Mouse (Mus musculus) liver (tissue): ENCODE data around the gene Il2rb.

Experiments
- DNase-seq: peaks from one replicate; pipeline ENCODE4 v3.0.0-alpha.2; 2020; ENCODE audit warnings: mixed read lengths

Gene Il2rb

DNA sequence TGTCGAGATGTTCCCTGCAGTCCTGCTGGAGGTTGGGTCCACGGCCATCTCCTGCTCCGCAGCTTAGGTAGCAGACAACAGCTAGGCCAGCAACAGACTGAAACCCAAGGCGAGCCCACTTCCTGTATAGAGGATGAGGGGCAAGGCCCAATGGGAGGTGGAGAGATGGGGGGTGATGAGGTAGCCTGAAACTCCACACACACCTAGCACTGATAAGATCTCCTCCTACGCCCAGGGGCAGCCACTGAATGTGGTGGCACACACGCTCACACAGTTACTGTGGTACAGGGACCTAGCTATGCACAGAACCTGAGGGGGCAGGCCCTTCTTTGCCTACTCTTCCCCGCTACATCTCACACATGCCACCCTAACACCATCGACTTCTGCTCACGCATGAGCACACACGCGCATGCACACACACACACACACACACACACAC lies at the start of gene Il2rb:
Gene Il2rb (minus strand): TSS at position 304 of the 439 bp plus-strand sequence.
- DNase-seq: no peak

DNA sequence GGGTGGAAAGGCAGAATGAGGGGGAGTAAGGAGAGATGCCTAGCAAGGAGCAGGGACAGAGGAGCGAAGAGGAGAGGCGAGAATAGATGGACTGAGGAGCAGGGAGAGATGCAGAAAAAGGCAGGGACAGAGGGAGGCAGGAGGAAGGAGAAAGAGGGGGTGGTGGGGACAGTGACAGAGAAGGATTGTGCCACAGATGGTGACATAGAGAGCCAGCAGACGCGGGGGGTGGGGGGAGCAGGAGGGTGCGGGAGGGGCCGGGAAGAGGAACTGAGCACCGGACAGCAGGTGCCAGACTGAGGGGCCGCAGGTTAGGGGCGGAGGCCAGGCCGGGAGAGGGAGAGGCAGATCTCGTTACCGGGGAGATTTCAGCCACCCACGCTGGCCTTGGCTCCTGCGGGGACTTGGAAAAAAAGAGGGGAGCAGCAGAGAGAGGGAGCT lies 49.5 kb upstream of the Il2rb start, which contains the start of gene Sstr3:
Gene Sstr3 (minus strand): TSS at position 125 of the 441 bp plus-strand sequence.
- DNase-seq: no peak

DNA sequence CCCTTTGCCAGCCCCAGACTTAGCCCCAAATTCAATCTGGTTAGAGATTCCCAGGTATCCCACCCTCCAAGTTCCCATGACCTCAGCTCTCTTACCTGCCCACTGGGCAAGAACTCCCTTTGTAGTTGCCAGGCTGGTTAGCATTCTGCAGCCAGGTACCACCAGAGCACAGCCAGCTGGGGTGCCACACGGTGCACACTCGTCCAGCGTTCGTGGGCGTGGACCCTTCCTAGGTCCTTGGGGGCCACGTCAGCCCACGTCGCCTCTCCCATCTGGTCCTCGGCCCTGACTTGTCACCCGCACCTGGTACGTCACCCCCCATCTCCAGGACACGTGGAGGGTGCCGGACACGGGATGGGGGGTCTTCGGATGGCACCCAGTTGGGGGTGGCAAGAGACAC lies 49.0 kb upstream of the Il2rb start:
- no peak for DNase-seq

DNA sequence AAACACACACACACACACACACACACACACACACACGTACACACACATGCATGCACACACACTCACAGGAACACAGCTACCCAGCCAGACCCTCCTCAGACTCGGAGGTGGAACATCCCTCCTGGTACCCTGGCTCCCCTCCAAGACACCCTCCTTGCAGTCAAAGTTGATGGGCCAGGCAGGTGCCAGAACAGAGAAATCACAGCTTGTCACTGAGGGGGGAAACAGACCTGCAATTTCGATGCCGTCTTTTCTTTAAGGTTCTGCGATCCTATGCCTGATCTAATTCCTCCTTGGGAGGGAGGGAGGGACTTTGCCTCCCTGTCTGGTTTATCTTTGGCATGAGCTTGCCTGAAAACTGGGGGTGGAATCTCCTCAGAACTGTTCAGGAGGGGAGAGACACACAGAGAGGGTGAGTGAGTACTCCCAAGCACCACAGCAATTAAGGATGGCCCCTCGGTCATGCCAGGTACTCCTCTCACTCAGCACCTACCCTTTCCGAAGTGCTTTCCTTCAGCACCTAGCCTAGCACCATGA lies 47.8 kb upstream of the Il2rb start:
- DNase-seq: no peak

DNA sequence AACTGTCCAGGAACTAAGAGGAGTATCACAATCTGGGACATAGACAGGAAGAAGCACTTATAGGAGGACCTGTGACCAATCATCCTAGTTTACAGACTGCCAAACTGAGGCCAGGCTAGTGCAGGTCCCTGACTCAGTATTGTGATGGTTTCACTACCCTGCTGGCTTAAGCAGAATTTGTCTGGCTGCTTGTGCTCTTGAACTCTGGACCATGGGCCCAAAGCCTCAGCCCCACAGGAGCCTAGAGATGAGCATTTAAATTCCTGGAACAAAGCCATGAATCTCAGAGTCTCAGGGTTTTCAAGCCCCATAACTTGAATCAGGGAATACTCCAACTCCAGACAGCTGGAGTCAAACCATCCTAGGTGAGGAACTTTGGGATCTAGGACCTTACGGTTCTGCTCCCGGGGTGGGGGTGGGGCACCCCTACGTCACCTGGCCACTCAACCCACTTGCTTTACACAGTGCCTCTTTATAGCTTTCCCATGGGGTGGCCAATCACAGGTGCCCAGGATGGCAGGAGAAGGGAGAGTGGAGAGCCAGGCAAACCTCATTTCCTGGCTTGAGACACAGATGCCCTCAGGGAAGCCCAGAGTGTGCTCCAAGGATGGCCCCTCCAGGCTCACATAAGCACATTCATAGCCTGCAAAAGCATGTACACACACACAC lies 47.2 kb upstream of the Il2rb start:
- no peak for DNase-seq

DNA sequence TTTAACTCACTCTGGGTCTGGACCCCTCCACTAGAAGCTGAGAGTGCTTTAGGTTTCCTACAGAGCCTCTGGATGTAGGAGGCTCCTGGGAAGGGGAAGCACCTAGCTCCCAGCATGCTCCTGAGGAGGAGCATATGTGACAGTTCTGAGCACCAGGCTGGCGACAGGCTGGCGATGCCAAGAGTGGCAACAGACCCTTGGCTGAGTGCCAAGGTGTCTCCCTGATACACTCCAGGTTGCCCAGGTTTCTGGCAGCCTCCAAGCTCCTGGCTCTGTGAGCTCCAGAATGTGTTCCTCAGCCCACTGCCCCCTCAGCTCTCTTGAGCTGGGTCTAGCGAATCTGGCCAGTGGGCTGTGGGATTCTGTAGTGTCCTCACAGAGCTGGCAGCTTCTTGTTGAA lies 46.5 kb upstream of the Il2rb start:
- no peak for DNase-seq

DNA sequence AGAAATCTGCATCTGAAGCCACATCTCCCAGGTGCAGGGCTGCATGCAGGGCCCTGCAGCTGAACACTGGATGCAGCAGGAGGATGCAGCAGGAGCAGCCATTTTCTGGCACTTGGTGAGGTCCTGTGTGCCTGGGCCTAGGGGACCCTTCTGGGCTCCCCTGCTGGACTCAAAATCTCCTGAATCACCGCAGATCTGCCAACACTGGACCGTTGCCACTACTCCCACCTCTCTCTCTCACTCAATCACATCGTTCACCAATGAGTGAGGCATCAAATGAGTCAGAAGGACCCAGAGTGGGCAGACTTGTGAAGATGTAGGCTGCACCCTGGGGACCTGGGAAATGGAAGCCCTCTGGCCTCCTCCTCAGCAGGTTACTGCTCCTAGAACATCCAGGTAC lies 46.0 kb upstream of the Il2rb start:
- no peak for DNase-seq

DNA sequence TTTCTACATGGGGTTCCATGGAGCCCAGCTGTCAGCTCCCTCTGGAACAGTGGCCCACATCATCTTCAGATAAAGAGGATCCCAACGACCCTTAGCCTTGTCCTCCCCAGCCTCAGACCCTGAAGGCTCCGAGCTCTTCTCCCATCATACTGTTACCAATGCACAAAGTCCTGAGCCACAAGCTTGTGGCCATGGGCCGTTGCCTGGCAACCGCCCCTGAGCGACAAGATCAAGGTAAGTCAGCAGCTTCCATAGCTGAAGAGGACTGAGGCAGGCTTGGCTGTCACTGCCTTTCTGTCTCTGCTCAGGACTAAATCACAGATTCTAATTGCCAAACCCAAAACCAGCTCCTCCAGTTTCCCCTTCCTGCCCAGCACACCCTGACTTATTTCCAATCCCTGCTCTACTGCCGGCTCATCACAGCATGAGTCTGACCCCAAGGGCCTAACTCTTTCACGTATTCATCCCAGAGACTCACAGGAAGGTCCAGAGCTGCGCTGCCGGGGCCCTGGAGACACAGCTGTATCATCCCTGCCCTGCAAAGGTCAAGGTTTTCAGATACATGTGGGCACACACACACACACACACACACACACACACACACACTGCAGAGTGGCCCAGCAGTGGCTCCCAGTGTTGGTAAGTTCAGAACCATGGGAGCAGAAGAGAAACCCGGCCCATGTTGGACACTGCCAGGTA lies 40.8 kb upstream of the Il2rb start:
- no peak for DNase-seq

DNA sequence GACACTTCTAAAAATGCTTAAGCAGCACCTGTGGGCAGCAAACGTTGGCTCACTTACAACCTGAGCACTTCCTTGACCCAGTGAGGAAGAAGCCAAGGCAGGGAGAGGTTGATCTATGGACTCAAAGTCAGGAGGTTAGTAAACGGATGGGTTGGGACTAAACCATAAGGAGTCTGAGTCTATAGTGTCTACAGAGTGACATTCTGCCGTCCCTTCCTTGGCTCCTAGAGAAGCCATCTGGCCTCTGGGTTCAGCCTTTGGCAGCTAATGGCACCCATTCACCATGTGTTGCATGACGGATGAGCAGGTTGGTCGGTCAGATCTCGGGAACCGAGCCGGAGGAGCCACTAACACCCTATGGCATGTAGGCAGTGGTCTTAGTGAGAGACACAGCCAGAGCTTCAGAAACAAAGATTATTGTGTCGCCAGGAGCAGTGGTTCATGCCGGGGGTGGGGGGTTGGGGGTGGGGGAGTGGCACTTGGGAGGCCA lies 38.3 kb upstream of the Il2rb start:
- no peak for DNase-seq

DNA sequence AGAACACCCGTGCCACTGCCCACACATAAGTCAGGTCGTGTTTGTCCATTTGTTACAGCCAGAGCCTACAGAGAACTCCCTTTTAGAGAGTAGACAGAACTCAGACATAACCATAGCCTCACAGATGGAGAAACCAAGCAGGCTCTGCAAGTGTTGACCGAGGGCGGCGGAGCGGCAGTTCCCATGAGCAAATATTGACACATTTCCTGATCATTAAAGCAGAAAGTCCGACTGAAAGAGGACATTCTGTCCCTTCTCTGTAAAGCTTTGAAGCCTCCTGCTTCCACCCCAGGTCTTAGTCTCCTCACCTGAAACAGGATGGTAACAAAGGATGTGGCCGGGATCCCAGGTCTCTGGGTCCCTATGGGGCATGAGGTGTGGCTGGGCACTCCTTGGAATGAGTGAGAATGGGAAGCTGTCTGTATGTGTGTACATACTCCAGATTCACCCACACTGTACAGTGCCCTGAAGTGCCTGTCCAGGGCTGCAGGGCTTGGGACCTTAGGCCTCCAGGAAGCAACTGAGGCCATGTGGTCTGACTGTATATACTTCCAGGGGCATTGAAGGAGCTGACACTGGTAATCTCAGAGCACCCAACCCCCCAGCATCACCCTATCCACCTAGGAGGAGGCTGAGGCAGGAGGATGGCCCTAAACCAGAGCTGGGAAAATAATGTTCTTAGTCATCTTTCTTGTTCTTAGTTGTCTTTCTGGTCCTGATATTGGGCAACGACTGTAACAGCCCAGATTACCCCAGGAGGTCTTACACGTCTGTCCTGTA lies 37.7 kb upstream of the Il2rb start:
- peak; percentile 32 for DNase-seq

DNA sequence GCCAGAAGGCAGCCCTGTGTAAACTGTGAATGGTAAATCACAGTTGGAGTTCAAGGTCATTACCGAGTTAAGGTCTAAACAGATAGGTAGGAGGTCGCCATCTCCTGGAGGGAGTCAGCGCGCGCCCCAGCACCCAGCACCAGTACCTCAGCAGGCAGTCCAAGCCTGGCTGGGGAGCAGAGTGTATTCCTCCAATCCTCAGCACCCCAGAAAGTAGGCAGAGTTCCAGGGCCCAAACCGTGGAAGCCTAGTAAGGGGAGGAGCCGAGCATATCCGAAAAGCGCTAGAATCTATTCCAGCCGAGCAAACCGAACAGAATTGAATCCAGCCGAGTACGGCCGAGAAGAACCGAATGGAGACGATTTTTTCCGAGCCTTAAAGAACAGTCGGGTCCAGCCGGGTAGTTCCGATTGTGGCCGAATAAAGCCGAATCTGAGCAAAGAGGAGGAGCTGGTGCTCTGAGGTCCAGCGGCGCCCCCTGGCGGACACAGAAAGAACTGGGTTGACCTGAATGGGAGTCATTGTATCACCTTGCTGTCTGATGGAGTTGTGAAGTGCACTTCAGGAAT lies 36.9 kb upstream of the Il2rb start:
- DNase-seq: peak; percentile 88

DNA sequence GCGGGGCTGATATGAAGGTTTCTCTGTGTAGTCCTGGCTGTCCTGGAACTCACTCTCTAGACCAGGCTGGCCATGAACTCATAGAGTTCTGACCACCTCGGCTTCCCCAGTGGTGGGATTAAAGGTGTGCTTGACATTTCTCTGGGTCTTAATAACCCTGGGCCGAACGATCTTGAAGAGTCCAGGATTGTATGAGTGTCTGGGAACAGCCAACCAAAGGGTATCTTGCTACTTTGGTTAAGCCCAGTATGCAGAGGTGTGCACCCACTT lies 36.3 kb upstream of the Il2rb start:
- no peak for DNase-seq

DNA sequence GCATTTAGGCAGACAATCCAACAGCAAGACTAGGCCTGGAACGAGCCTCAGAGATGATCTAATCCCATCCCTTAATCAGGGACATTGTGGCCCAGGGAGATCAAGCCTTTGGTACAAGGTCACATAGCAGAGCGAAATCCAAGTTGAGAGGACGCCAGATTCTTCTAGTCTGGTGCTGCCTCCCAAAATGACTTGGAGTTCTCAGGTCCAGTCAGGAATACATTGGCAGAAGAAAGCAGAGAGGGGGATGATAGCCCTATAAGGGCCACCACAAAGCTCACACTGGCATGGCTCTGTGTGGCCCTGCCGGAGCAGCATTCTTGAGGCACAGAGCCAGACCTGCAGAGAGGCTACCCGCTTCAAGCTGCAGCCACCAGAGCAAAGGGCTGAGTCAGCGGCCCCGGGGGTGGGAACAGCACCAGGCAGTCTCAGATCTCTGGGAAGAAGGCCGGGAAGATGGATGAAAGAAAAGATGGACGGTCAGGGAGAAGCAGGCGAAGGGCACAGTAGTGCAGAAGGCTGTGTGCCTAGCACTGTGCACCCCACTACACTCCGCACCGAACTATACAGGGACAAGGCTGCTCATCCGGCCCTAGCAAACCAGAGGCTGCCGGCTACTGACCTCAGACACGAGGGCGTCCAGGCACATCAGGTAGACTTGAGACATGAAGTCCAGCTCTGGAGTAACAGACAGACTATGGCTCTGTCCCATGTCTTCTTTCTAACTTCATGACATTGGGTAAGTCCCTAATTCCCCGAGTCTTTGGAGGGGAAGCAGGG lies 35.8 kb upstream of the Il2rb start, which contains the start of gene C1qtnf6:
Gene C1qtnf6 (minus strand): TSS at position 746 of the 780 bp plus-strand sequence.
- no peak for DNase-seq

DNA sequence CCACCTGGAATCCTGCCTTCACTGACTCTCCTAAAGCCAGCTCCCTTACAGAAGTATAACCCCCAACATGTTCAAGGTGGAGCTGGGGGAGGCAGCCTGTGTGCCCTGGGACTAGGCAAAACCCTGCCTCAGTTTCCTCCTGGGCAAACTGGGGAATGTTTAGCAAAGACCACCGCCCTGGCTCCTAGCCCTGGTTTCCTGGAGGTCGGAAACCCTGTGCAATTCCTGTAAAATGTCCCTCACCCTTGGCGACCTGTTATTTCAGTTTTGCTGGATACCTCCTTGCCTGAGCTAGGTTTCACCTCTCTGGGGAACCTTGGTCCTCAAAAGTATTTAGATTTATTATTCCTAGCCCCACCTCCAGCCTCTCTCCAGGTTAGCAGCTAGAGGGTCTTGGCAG lies 35.1 kb upstream of the Il2rb start:
- no peak for DNase-seq

DNA sequence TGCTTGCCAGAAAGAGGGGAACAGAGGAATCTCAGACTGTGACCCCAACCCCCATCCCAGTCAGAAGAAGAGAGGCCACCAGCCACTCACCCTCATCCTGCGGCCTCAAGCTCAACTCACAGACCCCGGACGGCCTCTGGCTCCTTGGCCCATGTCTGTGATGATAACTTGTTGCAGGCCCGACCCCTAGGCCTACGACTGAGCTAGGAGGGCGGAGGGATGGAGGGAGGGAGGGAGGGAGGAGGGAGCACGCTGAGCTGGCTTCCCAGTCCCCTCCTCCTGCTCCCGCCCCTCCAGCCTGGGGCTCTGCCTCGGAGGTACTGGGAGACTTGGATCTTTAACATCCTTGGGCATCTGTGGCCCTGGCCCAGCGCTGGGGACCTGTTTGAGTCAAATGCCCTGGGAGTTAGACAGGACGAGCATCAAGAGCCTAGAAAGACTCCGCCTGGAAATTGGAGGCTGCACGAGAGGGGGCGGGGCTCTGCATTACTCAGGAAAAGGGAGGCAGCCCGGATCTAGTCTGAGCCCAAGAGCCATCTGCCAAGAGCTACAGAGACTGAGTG lies 34.4 kb upstream of the Il2rb start:
- DNase-seq: peak; percentile 59

DNA sequence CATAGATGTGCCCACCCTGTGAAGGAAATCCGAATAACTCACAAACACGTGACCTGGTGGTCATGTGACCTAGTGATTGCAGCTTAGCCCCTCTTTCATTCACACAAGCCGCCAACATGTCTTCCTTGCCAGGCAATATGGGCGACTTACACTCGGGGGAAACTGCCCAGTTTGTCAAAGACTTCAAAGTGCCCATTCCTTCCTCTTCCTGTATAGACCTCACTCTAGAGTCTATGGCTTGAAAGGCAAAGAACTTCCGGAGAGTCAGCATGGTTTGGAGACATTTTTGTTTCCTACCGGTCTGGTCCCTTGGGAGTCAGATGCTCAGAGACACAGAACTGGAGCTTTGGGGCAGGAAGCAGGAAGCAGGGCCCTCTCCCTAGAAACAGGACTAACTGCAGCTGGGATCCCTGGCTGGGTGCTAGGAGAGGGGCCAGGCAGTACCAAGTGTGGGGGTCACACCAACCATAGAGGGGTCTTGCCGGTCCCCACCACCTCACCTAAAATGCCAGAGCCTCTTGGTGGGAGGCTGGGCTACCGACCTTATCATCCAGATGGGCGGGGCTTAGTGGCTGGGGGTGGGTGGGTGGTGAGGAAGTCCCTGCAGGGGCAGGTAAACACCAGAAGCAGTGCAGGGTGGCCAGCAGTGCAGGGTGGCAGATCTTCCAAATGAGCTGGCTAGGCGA lies 33.8 kb upstream of the Il2rb start:
- no peak for DNase-seq

DNA sequence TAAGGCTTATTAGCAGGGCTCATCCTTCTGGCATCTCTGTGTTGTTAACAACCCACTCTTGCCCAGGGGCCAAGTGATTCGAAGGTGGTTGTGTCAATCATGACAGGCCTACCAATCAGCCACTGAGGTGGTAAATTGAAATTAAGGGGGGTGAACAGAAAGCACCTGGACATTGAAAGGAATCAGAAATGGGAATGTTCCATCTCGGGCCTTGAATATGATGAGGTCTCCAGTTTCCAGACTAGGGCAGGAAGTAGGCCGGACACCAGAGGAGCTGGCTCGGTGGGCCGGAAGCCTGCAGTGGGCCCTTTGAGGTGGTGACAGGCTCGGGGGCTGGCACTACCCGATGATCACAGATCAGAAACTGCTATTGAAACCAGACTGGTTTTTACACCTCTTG lies 32.9 kb upstream of the Il2rb start:
- no peak for DNase-seq

DNA sequence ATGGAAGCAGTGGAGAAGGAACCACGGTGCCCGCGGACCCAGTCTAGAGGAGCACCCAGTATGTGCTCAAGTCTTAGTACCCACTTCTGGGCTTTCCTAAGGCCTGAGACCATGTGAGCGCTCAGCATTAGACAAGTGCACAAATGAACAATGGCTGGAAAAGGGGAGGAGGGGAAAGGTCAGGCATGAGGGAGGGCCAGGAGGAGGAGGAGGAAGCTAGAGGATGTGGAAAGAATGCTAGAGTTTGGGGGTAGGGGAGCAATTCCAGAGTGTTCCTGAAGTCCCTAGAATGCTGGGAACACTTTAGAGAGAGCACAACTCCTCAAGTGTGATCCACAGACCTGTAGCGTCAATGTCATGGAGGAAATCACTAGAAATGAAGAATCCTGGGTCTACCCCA lies 29.1 kb upstream of the Il2rb start:
- no peak for DNase-seq

DNA sequence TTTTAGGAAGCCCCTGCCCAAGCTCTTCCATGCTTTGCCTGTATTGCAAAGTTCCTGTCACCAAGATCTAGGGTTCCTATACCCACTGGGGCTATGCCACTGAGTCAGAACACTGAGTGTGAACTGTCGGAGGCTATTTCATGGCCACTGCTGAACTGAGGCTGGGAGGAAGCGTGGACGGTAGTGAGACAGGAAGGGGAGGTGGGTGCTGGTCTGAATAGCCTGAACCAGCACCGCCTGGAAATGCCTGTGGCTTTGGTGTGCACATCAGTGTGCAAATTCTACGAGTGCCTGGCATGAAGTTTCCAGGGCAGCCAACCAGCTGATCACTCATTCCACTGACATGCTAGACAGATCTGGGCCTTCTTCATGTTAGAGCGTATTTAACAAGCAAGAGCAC lies 26.8 kb upstream of the Il2rb start:
- no peak for DNase-seq

DNA sequence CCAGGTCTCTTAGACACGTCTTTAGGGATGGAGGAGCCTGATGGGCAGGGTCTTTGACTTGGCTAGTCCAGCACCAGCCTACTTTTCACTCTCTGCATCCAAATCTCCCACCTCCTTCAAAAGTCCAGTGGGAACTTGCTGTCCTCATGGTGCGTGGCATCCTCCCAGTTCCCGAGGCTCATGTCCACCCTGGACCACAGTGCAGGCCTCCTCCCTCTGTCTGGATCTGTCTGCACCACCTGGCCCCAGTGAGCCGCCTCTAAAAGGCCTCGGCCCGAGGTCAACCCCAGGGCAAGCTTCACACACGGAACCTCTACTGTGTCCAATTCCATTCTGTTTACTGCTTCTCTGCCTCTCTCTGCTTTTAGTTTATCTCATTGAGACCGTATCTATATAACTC lies 26.3 kb upstream of the Il2rb start:
- no peak for DNase-seq

DNA sequence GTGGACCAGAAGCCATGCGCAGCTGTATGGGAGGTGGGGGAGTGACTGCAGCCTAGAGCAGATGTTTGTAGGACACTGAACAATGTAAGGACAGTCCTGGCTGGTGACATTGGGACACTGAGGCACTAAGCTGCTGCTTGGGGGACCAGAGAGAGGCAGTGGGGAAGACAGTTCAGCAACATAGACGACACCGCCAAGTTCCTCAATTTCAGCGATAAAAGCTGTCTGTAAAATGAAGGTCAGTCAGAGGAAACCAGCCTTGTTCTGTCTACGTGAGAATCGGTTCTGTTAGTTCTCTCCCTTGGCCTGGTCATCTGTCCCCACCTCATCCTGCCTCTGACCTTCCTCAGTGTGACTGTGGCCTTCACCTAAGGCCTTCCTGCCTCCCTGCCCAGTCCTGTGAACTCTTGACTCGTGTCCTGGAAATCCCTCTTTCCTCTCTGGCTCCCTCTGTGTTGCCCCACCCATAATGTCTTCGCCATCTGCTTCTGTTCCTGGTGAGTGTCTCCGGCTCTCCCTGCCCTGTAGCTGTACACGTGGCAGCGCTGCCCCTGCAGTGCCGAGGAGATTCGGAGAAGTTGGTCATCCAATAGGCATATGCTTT lies 25.1 kb upstream of the Il2rb start:
- no peak for DNase-seq
